Mouse (Mus musculus): ENCODE measurements around the gene Gnl2. TPM values are rescaled to one million over a fixed set of nuclear protein-coding genes. Genes with fewer than 3 reads are reported as not detected.

The Gnl2 gene
- polyA plus RNA-seq, 1 experiment from 2014 or later: 66.1 TPM

- peaks cover 7% of the 10 kb centered on the region for H3K4me1 ChIP-seq (replicated peaks; ENCODE audit: insufficient read depth, low read length)
- 2% methylated on average over 26 of the region's 26 CpGs for WGBS
- ATAC-seq (replicated peaks; ENCODE audit: low FRiP score, low read depth): peak; percentile 11; the same call in 1 of the 2 replicates
- peak within 1 kb of the TSS; percentile 58 for H3K27ac ChIP-seq
- peak; percentile 76 for DNase-seq (ENCODE audit: low spot score)
- H3K9ac ChIP-seq (ENCODE audit: low read depth, low read length): peak within 1 kb of the TSS; percentile 91
- H3K36me3 ChIP-seq (ENCODE audit: insufficient read depth, low read length): peaks cover 12% of the 10 kb centered on the region
- no peaks in the 10 kb centered on the region for H3K9me3 ChIP-seq (replicated peaks; ENCODE audit: low read length)
- H3K4me3 ChIP-seq (replicated peaks; ENCODE audit: low read depth, low read length): peak within 1 kb of the TSS; percentile 90
- H3K27me3 ChIP-seq (ENCODE audit: insufficient read depth, low read length): no peaks in the 10 kb centered on the region
- peak; percentile 5; the same call in 1 of the 2 replicates for TF ChIP-seq CTCF (IDR thresholded peaks at IDR 0.05; ENCODE audit: low read depth)
- peak within 1 kb of the TSS; percentile 76 for H3K4me2 ChIP-seq (ENCODE audit: low read length)
These were observed 49.3 kb downstream of the Gnl2 start, which contains the start of gene Dnali1 for GRCm38 (mm10) chr4:125065517-125066307. Gene Dnali1, minus strand, starts transcription at chr4:125065703.

- Histone ChIP-seq H3K9ac (ENCODE audit: low read depth, low read length) (peak within 1 kb of the TSS; percentile 91), H3K27ac (peak within 1 kb of the TSS; percentile 58), H3K4me1 (replicated peaks; ENCODE audit: insufficient read depth, low read length) (peaks cover 7% of the 10 kb centered on the region), H3K9me3 (replicated peaks; ENCODE audit: low read length) (no peaks in the 10 kb centered on the region), H3K4me2 (ENCODE audit: low read length) (peak within 1 kb of the TSS; percentile 76), H3K36me3 (ENCODE audit: insufficient read depth, low read length) (peaks cover 21% of the 10 kb centered on the region), H3K27me3 (ENCODE audit: insufficient read depth, low read length) (no peaks in the 10 kb centered on the region), H3K4me3 (replicated peaks; ENCODE audit: low read depth, low read length) (peak within 1 kb of the TSS; percentile 90)
- peak; percentile 95 for DNase-seq (ENCODE audit: low spot score)
- 1% methylated on average over 78 of the region's 78 CpGs for WGBS
- no peak for TF ChIP-seq CTCF (IDR thresholded peaks at IDR 0.05; ENCODE audit: low read depth)
- ATAC-seq (replicated peaks; ENCODE audit: low FRiP score, low read depth): peak; percentile 96
These were observed 50.3 kb downstream of the Gnl2 start, which contains the start of gene Snip1 for GRCm38 (mm10) chr4:125066490-125067370. Gene Snip1, plus strand, starts transcription at chr4:125066672.

- no peak overlapping the region for H3K9ac ChIP-seq (ENCODE audit: low read depth, low read length)
- peaks cover 13% of the 10 kb centered on the region for H3K36me3 ChIP-seq (ENCODE audit: insufficient read depth, low read length)
- H3K27ac ChIP-seq: no peak overlapping the region
- ATAC-seq (replicated peaks; ENCODE audit: low FRiP score, low read depth): no peak; the same call in 1 of the 2 replicates
- no peak for TF ChIP-seq CTCF (IDR thresholded peaks at IDR 0.05; ENCODE audit: low read depth)
- H3K9me3 ChIP-seq (replicated peaks; ENCODE audit: low read length): no peaks in the 10 kb centered on the region
- 85% methylated on average over 2 of the region's 2 CpGs for WGBS
- no peak overlapping the region for H3K4me3 ChIP-seq (replicated peaks; ENCODE audit: low read depth, low read length)
- H3K27me3 ChIP-seq (ENCODE audit: insufficient read depth, low read length): no peaks in the 10 kb centered on the region
- H3K4me1 ChIP-seq (replicated peaks; ENCODE audit: insufficient read depth, low read length): no peaks in the 10 kb centered on the region
- no peak overlapping the region for H3K4me2 ChIP-seq (ENCODE audit: low read length)
- no peak for DNase-seq (ENCODE audit: low spot score)
These were observed 61.3 kb downstream of the Gnl2 start for GRCm38 (mm10) chr4:125077700-125078099.

- H3K4me3 ChIP-seq (replicated peaks; ENCODE audit: low read depth, low read length): no peak overlapping the region
- H3K4me2 ChIP-seq (ENCODE audit: low read length): no peak overlapping the region
- H3K27me3 ChIP-seq (ENCODE audit: insufficient read depth, low read length): no peaks in the 10 kb centered on the region
- H3K27ac ChIP-seq: no peak overlapping the region
- TF ChIP-seq CTCF (IDR thresholded peaks at IDR 0.05; ENCODE audit: low read depth): no peak
- DNase-seq (ENCODE audit: low spot score) (no peak), ATAC-seq (replicated peaks; ENCODE audit: low FRiP score, low read depth) (no peak)
- no peaks in the 10 kb centered on the region for H3K4me1 ChIP-seq (replicated peaks; ENCODE audit: insufficient read depth, low read length)
- H3K9ac ChIP-seq (ENCODE audit: low read depth, low read length): no peak overlapping the region
- H3K9me3 ChIP-seq (replicated peaks; ENCODE audit: low read length): no peaks in the 10 kb centered on the region
- peaks cover 4% of the 10 kb centered on the region; the same call in 1 of the 2 replicates for H3K36me3 ChIP-seq (ENCODE audit: insufficient read depth, low read length)
- WGBS: 90% methylated on average over 2 of the region's 2 CpGs
These were observed 62.3 kb downstream of the Gnl2 start for GRCm38 (mm10) chr4:125078698-125079097.

- H3K27me3 ChIP-seq (ENCODE audit: insufficient read depth, low read length): no peaks in the 10 kb centered on the region
- WGBS: 1% methylated on average over 56 of the region's 63 CpGs
- peaks cover 5% of the 10 kb centered on the region; the same call in 1 of the 2 replicates for H3K4me1 ChIP-seq (replicated peaks; ENCODE audit: insufficient read depth, low read length)
- peak within 1 kb of the TSS; percentile 88 for H3K9ac ChIP-seq (ENCODE audit: low read depth, low read length)
- DNase-seq (ENCODE audit: low spot score): peak; percentile 90
- H3K4me2 ChIP-seq (ENCODE audit: low read length): peak within 1 kb of the TSS; percentile 66
- peaks cover 14% of the 10 kb centered on the region; the same call in 1 of the 2 replicates for H3K36me3 ChIP-seq (ENCODE audit: insufficient read depth, low read length)
- no peaks in the 10 kb centered on the region for H3K9me3 ChIP-seq (replicated peaks; ENCODE audit: low read length)
- ATAC-seq (replicated peaks; ENCODE audit: low FRiP score, low read depth): peak; percentile 92
- peak within 1 kb of the TSS; percentile 97 for H3K27ac ChIP-seq
- TF ChIP-seq CTCF (IDR thresholded peaks at IDR 0.05; ENCODE audit: low read depth): peak; percentile 73
- H3K4me3 ChIP-seq (replicated peaks; ENCODE audit: low read depth, low read length): peak within 1 kb of the TSS; percentile 85
These were observed 68.3 kb downstream of the Gnl2 start, which contains the start of gene Meaf6 for GRCm38 (mm10) chr4:125084403-125085345. Gene Meaf6, plus strand, starts transcription at chr4:125085134.

Measured in kidney, postnatal 0 days (tissue).